Mouse (Mus musculus): ENCODE data around the gene Ddost. TPM values are rescaled to one million over a fixed set of nuclear protein-coding genes. Genes with fewer than 3 reads are reported as not detected.

The Ddost gene
- polyA plus RNA-seq, 1 experiment from 2014 or later = 289 TPM

GRCm38 (mm10) chr4:138307739-138308138 lies 3.2 kb downstream of the Ddost start:
- H3K4me1 ChIP-seq (replicated peaks; ENCODE audit: insufficient read depth, low read length) = peaks cover 12% of the 10 kb centered on the region
- no peak for TF ChIP-seq CTCF (IDR thresholded peaks at IDR 0.05; ENCODE audit: low read depth)
- H3K36me3 ChIP-seq (ENCODE audit: insufficient read depth, low read length) = peaks cover 34% of the 10 kb centered on the region
- no peak overlapping the region for H3K27ac ChIP-seq
- H3K9me3 ChIP-seq (replicated peaks; ENCODE audit: low read length) = no peaks in the 10 kb centered on the region
- no peak for ATAC-seq (replicated peaks; ENCODE audit: low FRiP score, low read depth)
- no peak overlapping the region for H3K4me3 ChIP-seq (replicated peaks; ENCODE audit: low read depth, low read length)
- 91% methylated on average over 12 of the region's 12 CpGs for WGBS
- no peak for DNase-seq (ENCODE audit: low spot score)
- H3K4me2 ChIP-seq (ENCODE audit: low read length) = no peak overlapping the region
- no peak overlapping the region for H3K9ac ChIP-seq (ENCODE audit: low read depth, low read length)
- H3K27me3 ChIP-seq (ENCODE audit: insufficient read depth, low read length) = no peaks in the 10 kb centered on the region

- DNase-seq (ENCODE audit: low spot score) (no peak), ATAC-seq (replicated peaks; ENCODE audit: low FRiP score, low read depth) (no peak)
- no peaks in the 10 kb centered on the region for H3K9me3 ChIP-seq (replicated peaks; ENCODE audit: low read length)
- no peak overlapping the region for H3K4me2 ChIP-seq (ENCODE audit: low read length)
- H3K4me3 ChIP-seq (replicated peaks; ENCODE audit: low read depth, low read length) = no peak overlapping the region
- no peak overlapping the region for H3K27ac ChIP-seq
- peaks cover 5% of the 10 kb centered on the region; the same call in 1 of the 2 replicates for H3K4me1 ChIP-seq (replicated peaks; ENCODE audit: insufficient read depth, low read length)
- H3K27me3 ChIP-seq (ENCODE audit: insufficient read depth, low read length) = no peaks in the 10 kb centered on the region
- TF ChIP-seq CTCF (IDR thresholded peaks at IDR 0.05; ENCODE audit: low read depth) = no peak
- 90% methylated on average over 19 of the region's 19 CpGs for WGBS
- H3K9ac ChIP-seq (ENCODE audit: low read depth, low read length) = no peak overlapping the region
- H3K36me3 ChIP-seq (ENCODE audit: insufficient read depth, low read length) = peaks cover 55% of the 10 kb centered on the region
These were observed 5.9 kb downstream of the Ddost start for GRCm38 (mm10) chr4:138310311-138310910.

GRCm38 (mm10) chr4:138311595-138311994 lies 7.1 kb downstream of the Ddost start:
- no peaks in the 10 kb centered on the region for H3K27me3 ChIP-seq (ENCODE audit: insufficient read depth, low read length)
- H3K4me1 ChIP-seq (replicated peaks; ENCODE audit: insufficient read depth, low read length) = no peaks in the 10 kb centered on the region
- DNase-seq (ENCODE audit: low spot score) = peak; percentile 54
- ATAC-seq (replicated peaks; ENCODE audit: low FRiP score, low read depth) = peak; percentile 65
- WGBS = 56% methylated on average over 8 of the region's 8 CpGs
- no peak overlapping the region for H3K4me2 ChIP-seq (ENCODE audit: low read length)
- no peak overlapping the region for H3K27ac ChIP-seq
- no peaks in the 10 kb centered on the region for H3K9me3 ChIP-seq (replicated peaks; ENCODE audit: low read length)
- peaks cover 56% of the 10 kb centered on the region for H3K36me3 ChIP-seq (ENCODE audit: insufficient read depth, low read length)
- H3K4me3 ChIP-seq (replicated peaks; ENCODE audit: low read depth, low read length) = no peak overlapping the region
- H3K9ac ChIP-seq (ENCODE audit: low read depth, low read length) = no peak overlapping the region
- TF ChIP-seq CTCF (IDR thresholded peaks at IDR 0.05; ENCODE audit: low read depth) = peak; percentile 85

GRCm38 (mm10) chr4:138312105-138312504 lies 7.6 kb downstream of the Ddost start:
- no peak overlapping the region for H3K4me2 ChIP-seq (ENCODE audit: low read length)
- H3K27ac ChIP-seq = no peak overlapping the region
- DNase-seq (ENCODE audit: low spot score) (no peak), ATAC-seq (replicated peaks; ENCODE audit: low FRiP score, low read depth) (no peak)
- H3K9me3 ChIP-seq (replicated peaks; ENCODE audit: low read length) = no peaks in the 10 kb centered on the region
- H3K36me3 ChIP-seq (ENCODE audit: insufficient read depth, low read length) = peaks cover 55% of the 10 kb centered on the region
- 95% methylated on average over 3 of the region's 3 CpGs for WGBS
- no peaks in the 10 kb centered on the region for H3K4me1 ChIP-seq (replicated peaks; ENCODE audit: insufficient read depth, low read length)
- no peaks in the 10 kb centered on the region for H3K27me3 ChIP-seq (ENCODE audit: insufficient read depth, low read length)
- no peak for TF ChIP-seq CTCF (IDR thresholded peaks at IDR 0.05; ENCODE audit: low read depth)
- H3K4me3 ChIP-seq (replicated peaks; ENCODE audit: low read depth, low read length) = no peak overlapping the region
- no peak overlapping the region for H3K9ac ChIP-seq (ENCODE audit: low read depth, low read length)

- DNase-seq (ENCODE audit: low spot score) (no peak), ATAC-seq (replicated peaks; ENCODE audit: low FRiP score, low read depth) (no peak)
- Histone ChIP-seq H3K9ac (ENCODE audit: low read depth, low read length) (no peak overlapping the region), H3K36me3 (ENCODE audit: insufficient read depth, low read length) (peaks cover 59% of the 10 kb centered on the region), H3K4me3 (replicated peaks; ENCODE audit: low read depth, low read length) (no peak overlapping the region), H3K9me3 (replicated peaks; ENCODE audit: low read length) (no peaks in the 10 kb centered on the region), H3K4me1 (replicated peaks; ENCODE audit: insufficient read depth, low read length) (no peaks in the 10 kb centered on the region), H3K27me3 (ENCODE audit: insufficient read depth, low read length) (no peaks in the 10 kb centered on the region), H3K27ac (no peak overlapping the region), H3K4me2 (ENCODE audit: low read length) (no peak overlapping the region)
- 86% methylated on average over 11 of the region's 11 CpGs for WGBS
- no peak for TF ChIP-seq CTCF (IDR thresholded peaks at IDR 0.05; ENCODE audit: low read depth)
These were observed 8.5 kb downstream of the Ddost start for GRCm38 (mm10) chr4:138313021-138313420.

GRCm38 (mm10) chr4:138313795-138314194 lies 9.3 kb downstream of the Ddost start:
- H3K9me3 ChIP-seq (replicated peaks; ENCODE audit: low read length) = no peaks in the 10 kb centered on the region
- DNase-seq (ENCODE audit: low spot score) = no peak
- 84% methylated on average over 4 of the region's 4 CpGs for WGBS
- no peaks in the 10 kb centered on the region for H3K27me3 ChIP-seq (ENCODE audit: insufficient read depth, low read length)
- no peak for TF ChIP-seq CTCF (IDR thresholded peaks at IDR 0.05; ENCODE audit: low read depth)
- no peak overlapping the region for H3K4me2 ChIP-seq (ENCODE audit: low read length)
- no peak for ATAC-seq (replicated peaks; ENCODE audit: low FRiP score, low read depth)
- no peak overlapping the region for H3K9ac ChIP-seq (ENCODE audit: low read depth, low read length)
- H3K4me1 ChIP-seq (replicated peaks; ENCODE audit: insufficient read depth, low read length) = no peaks in the 10 kb centered on the region
- no peak overlapping the region for H3K4me3 ChIP-seq (replicated peaks; ENCODE audit: low read depth, low read length)
- H3K36me3 ChIP-seq (ENCODE audit: insufficient read depth, low read length) = peaks cover 59% of the 10 kb centered on the region
- no peak overlapping the region for H3K27ac ChIP-seq

- DNase-seq (ENCODE audit: low spot score) (no peak), ATAC-seq (replicated peaks; ENCODE audit: low FRiP score, low read depth) (no peak)
- H3K27ac ChIP-seq = no peak overlapping the region
- no peak overlapping the region for H3K9ac ChIP-seq (ENCODE audit: low read depth, low read length)
- 71% methylated on average over 9 of the region's 9 CpGs for WGBS
- peak; percentile 60 for TF ChIP-seq CTCF (IDR thresholded peaks at IDR 0.05; ENCODE audit: low read depth)
- no peaks in the 10 kb centered on the region for H3K9me3 ChIP-seq (replicated peaks; ENCODE audit: low read length)
- H3K36me3 ChIP-seq (ENCODE audit: insufficient read depth, low read length) = peaks cover 41% of the 10 kb centered on the region
- no peak overlapping the region for H3K4me2 ChIP-seq (ENCODE audit: low read length)
- H3K4me3 ChIP-seq (replicated peaks; ENCODE audit: low read depth, low read length) = no peak overlapping the region
- H3K27me3 ChIP-seq (ENCODE audit: insufficient read depth, low read length) = no peaks in the 10 kb centered on the region
- H3K4me1 ChIP-seq (replicated peaks; ENCODE audit: insufficient read depth, low read length) = no peaks in the 10 kb centered on the region
These were observed 11.3 kb downstream of the Ddost start for GRCm38 (mm10) chr4:138315781-138316180.
